Mouse (Mus musculus): ENCODE measurements around the gene Prkch. TPM values are rescaled to one million over a fixed set of nuclear protein-coding genes. Genes with fewer than 3 reads are reported as not detected.

Prkch gene
- polyA plus RNA-seq, 1 experiment from 2014 or later = 22.3 TPM

GRCm38 (mm10) chr12:73609676-73610545, 25.3 kb downstream of the Prkch start:
- H3K4me2 ChIP-seq (replicated peaks; ENCODE audit: low read depth) = no peak overlapping the region
- H3K4me3 ChIP-seq (ENCODE audit: low read depth, low read length) = no peak overlapping the region
- no peak overlapping the region for H3K27ac ChIP-seq (replicated peaks)
- 83% methylated on average over 18 of the region's 18 CpGs for WGBS
- TF ChIP-seq CTCF (IDR thresholded peaks at IDR 0.05; ENCODE audit: low read depth) = no peak
- no peak for TF ChIP-seq EP300 (optimal IDR thresholded peaks at IDR 0.05)
- no peaks in the 10 kb centered on the region for H3K36me3 ChIP-seq (ENCODE audit: control insufficient read depth, insufficient read depth, low read length)
- H3K4me1 ChIP-seq (replicated peaks; ENCODE audit: control insufficient read depth, insufficient read depth) = peaks cover 3% of the 10 kb centered on the region; the same call in 1 of the 2 replicates
- no peaks in the 10 kb centered on the region for H3K9me3 ChIP-seq (ENCODE audit: control insufficient read depth, low read length)
- H3K27me3 ChIP-seq (ENCODE audit: control insufficient read depth, insufficient read depth, low read length) = no peaks in the 10 kb centered on the region
- ATAC-seq (ENCODE audit: low FRiP score, low TSS enrichment) (no peak), DNase-seq (ENCODE audit: low spot score) (no peak)
- no peak overlapping the region for H3K9ac ChIP-seq (ENCODE audit: low read length)

- Histone ChIP-seq H3K27ac (replicated peaks) (no peak overlapping the region), H3K4me1 (replicated peaks; ENCODE audit: control insufficient read depth, insufficient read depth) (peaks cover 3% of the 10 kb centered on the region; the same call in 1 of the 2 replicates), H3K9ac (ENCODE audit: low read length) (no peak overlapping the region), H3K4me3 (ENCODE audit: low read depth, low read length) (no peak overlapping the region), H3K36me3 (ENCODE audit: control insufficient read depth, insufficient read depth, low read length) (no peaks in the 10 kb centered on the region), H3K27me3 (ENCODE audit: control insufficient read depth, insufficient read depth, low read length) (no peaks in the 10 kb centered on the region), H3K9me3 (ENCODE audit: control insufficient read depth, low read length) (no peaks in the 10 kb centered on the region), H3K4me2 (replicated peaks; ENCODE audit: low read depth) (no peak overlapping the region)
- DNase-seq (ENCODE audit: low spot score) = no peak
- 75% methylated on average over 8 of the region's 8 CpGs for WGBS
- ATAC-seq (ENCODE audit: low FRiP score, low TSS enrichment) = no peak
- TF ChIP-seq CTCF (IDR thresholded peaks at IDR 0.05; ENCODE audit: low read depth) (no peak), EP300 (optimal IDR thresholded peaks at IDR 0.05) (no peak)
These were observed 26.3 kb downstream of the Prkch start for GRCm38 (mm10) chr12:73610831-73611370.

GRCm38 (mm10) chr12:73611741-73612140, 27.1 kb downstream of the Prkch start:
- Histone ChIP-seq H3K9me3 (ENCODE audit: control insufficient read depth, low read length) (no peaks in the 10 kb centered on the region), H3K27ac (replicated peaks) (no peak overlapping the region), H3K36me3 (ENCODE audit: control insufficient read depth, insufficient read depth, low read length) (no peaks in the 10 kb centered on the region), H3K4me3 (ENCODE audit: low read depth, low read length) (no peak overlapping the region), H3K4me1 (replicated peaks; ENCODE audit: control insufficient read depth, insufficient read depth) (peaks cover 3% of the 10 kb centered on the region; the same call in 1 of the 2 replicates), H3K9ac (ENCODE audit: low read length) (no peak overlapping the region), H3K27me3 (ENCODE audit: control insufficient read depth, insufficient read depth, low read length) (no peaks in the 10 kb centered on the region), H3K4me2 (replicated peaks; ENCODE audit: low read depth) (no peak overlapping the region)
- ATAC-seq (ENCODE audit: low FRiP score, low TSS enrichment) (no peak), DNase-seq (ENCODE audit: low spot score) (no peak)
- 61% methylated on average over 3 of the region's 3 CpGs for WGBS
- TF ChIP-seq CTCF (IDR thresholded peaks at IDR 0.05; ENCODE audit: low read depth) = no peak
- TF ChIP-seq EP300 (optimal IDR thresholded peaks at IDR 0.05) = no peak

- 54% methylated on average over 6 of the region's 6 CpGs for WGBS
- no peak for ATAC-seq (ENCODE audit: low FRiP score, low TSS enrichment)
- Histone ChIP-seq H3K9ac (ENCODE audit: low read length) (no peak overlapping the region), H3K27ac (replicated peaks) (no peak overlapping the region), H3K9me3 (ENCODE audit: control insufficient read depth, low read length) (no peaks in the 10 kb centered on the region), H3K4me3 (ENCODE audit: low read depth, low read length) (no peak overlapping the region), H3K4me2 (replicated peaks; ENCODE audit: low read depth) (no peak overlapping the region), H3K27me3 (ENCODE audit: control insufficient read depth, insufficient read depth, low read length) (no peaks in the 10 kb centered on the region), H3K4me1 (replicated peaks; ENCODE audit: control insufficient read depth, insufficient read depth) (peaks cover 3% of the 10 kb centered on the region; the same call in 1 of the 2 replicates), H3K36me3 (ENCODE audit: control insufficient read depth, insufficient read depth, low read length) (no peaks in the 10 kb centered on the region)
- TF ChIP-seq CTCF (IDR thresholded peaks at IDR 0.05; ENCODE audit: low read depth) = no peak
- no peak for TF ChIP-seq EP300 (optimal IDR thresholded peaks at IDR 0.05)
- no peak for DNase-seq (ENCODE audit: low spot score)
These were observed 28.6 kb downstream of the Prkch start for GRCm38 (mm10) chr12:73613183-73613582.

GRCm38 (mm10) chr12:73617652-73618051, 33.1 kb downstream of the Prkch start:
- Histone ChIP-seq H3K27me3 (ENCODE audit: control insufficient read depth, insufficient read depth, low read length) (no peaks in the 10 kb centered on the region), H3K9ac (ENCODE audit: low read length) (no peak overlapping the region), H3K9me3 (ENCODE audit: control insufficient read depth, low read length) (no peaks in the 10 kb centered on the region), H3K27ac (replicated peaks) (peak overlapping the region; percentile 75), H3K36me3 (ENCODE audit: control insufficient read depth, insufficient read depth, low read length) (no peaks in the 10 kb centered on the region), H3K4me3 (ENCODE audit: low read depth, low read length) (no peak overlapping the region), H3K4me2 (replicated peaks; ENCODE audit: low read depth) (peak overlapping the region; percentile 28; the same call in 1 of the 2 replicates), H3K4me1 (replicated peaks; ENCODE audit: control insufficient read depth, insufficient read depth) (peaks cover 3% of the 10 kb centered on the region; the same call in 1 of the 2 replicates)
- WGBS = 33% methylated on average over 10 of the region's 10 CpGs
- TF ChIP-seq EP300 (optimal IDR thresholded peaks at IDR 0.05) (peak; percentile 94), CTCF (IDR thresholded peaks at IDR 0.05; ENCODE audit: low read depth) (no peak)
- peak; percentile 92 for DNase-seq (ENCODE audit: low spot score)
- ATAC-seq (ENCODE audit: low FRiP score, low TSS enrichment) = peak; percentile 97

Data from stomach, postnatal 0 days (tissue).